Mouse (Mus musculus): ENCODE data around the gene Vash1. TPM values are rescaled to one million over a fixed set of nuclear protein-coding genes. Genes with fewer than 3 reads are reported as not detected.

The Vash1 gene
- total RNA-seq, 2 experiments from 2014 or later: 7.3 to 8.6 TPM

- intact Hi-C loops (cut with DNase I): no loop called here
- no peak for DNase-seq
These were observed 3.1 kb downstream of the Vash1 start for GRCm38 (mm10) chr12:86681626-86682025.

- intact Hi-C loops (cut with DNase I): no loop called here
These were observed 3.7 kb downstream of the Vash1 start for GRCm38 (mm10) chr12:86682178-86682577.

GRCm38 (mm10) chr12:86683698-86684097, 5.2 kb downstream of the Vash1 start:
- intact Hi-C loops (cut with DNase I): no loop called here
- DNase-seq: no peak

More at GRCm38 (mm10) chr12:86682178-86682577, 3.7 kb downstream of the Vash1 start:
- no peak for DNase-seq

GRCm38 (mm10) chr12:86685275-86685674, 6.8 kb downstream of the Vash1 start:
- no peak for DNase-seq

GRCm38 (mm10) chr12:86686551-86687330, 8.2 kb downstream of the Vash1 start:
- no peak for DNase-seq
- intact Hi-C loops (cut with DNase I): no loop called here

More at GRCm38 (mm10) chr12:86685275-86685674, 6.8 kb downstream of the Vash1 start:
- intact Hi-C loops (cut with DNase I): no loop called here

- intact Hi-C loops (cut with DNase I): no loop called here
- DNase-seq: no peak
These were observed 9.0 kb downstream of the Vash1 start for GRCm38 (mm10) chr12:86687445-86687955.

GRCm38 (mm10) chr12:86687971-86688573, 9.6 kb downstream of the Vash1 start:
- no peak for DNase-seq
- intact Hi-C loops (cut with DNase I): no loop called here

- intact Hi-C loops (cut with DNase I): no loop called here
These were observed 10.4 kb downstream of the Vash1 start for GRCm38 (mm10) chr12:86688917-86689316.

GRCm38 (mm10) chr12:86690700-86691485, 12.4 kb downstream of the Vash1 start:
- intact Hi-C loops (cut with DNase I): no loop called here
- DNase-seq: no peak

More at GRCm38 (mm10) chr12:86688917-86689316, 10.4 kb downstream of the Vash1 start:
- no peak for DNase-seq

- DNase-seq: no peak
- intact Hi-C loops (cut with DNase I): no loop called here
These were observed 14.2 kb downstream of the Vash1 start for GRCm38 (mm10) chr12:86692471-86693356.

- no peak for DNase-seq
- intact Hi-C loops (cut with DNase I): no loop called here
These were observed 14.9 kb downstream of the Vash1 start for GRCm38 (mm10) chr12:86693389-86693788.

- no peak for DNase-seq
- intact Hi-C loops (cut with DNase I): no loop called here
These were observed 15.9 kb downstream of the Vash1 start for GRCm38 (mm10) chr12:86694441-86694840.

GRCm38 (mm10) chr12:86697996-86698395, 19.5 kb downstream of the Vash1 start:
- no peak for DNase-seq
- intact Hi-C loops (cut with DNase I): no loop called here

- no peak for DNase-seq
- intact Hi-C loops (cut with DNase I): no loop called here
These were observed 20.0 kb downstream of the Vash1 start for GRCm38 (mm10) chr12:86698537-86698936.

- intact Hi-C loops (cut with DNase I): no loop called here
- no peak for DNase-seq
These were observed 21.7 kb downstream of the Vash1 start for GRCm38 (mm10) chr12:86699965-86700926.

- no peak for DNase-seq
- intact Hi-C loops (cut with DNase I): no loop called here
These were observed 22.4 kb downstream of the Vash1 start for GRCm38 (mm10) chr12:86700927-86701310.

GRCm38 (mm10) chr12:86701491-86701890, 23.0 kb downstream of the Vash1 start:
- DNase-seq: no peak
- intact Hi-C loops (cut with DNase I): no loop called here

- intact Hi-C loops (cut with DNase I): no loop called here
- DNase-seq: no peak
These were observed 24.2 kb downstream of the Vash1 start for GRCm38 (mm10) chr12:86702690-86703089.

GRCm38 (mm10) chr12:86705843-86706242, 27.3 kb downstream of the Vash1 start:
- intact Hi-C loops (cut with DNase I): no loop called here
- peak in 1 of 2 experiments; percentile 7 for DNase-seq
